7 mouse cellular contexts compared by ENCODE assay signal in genomic region chr1:78371569-78372236, GRCm38 (mm10).
A peak's percentile ranks its signal among the peaks of the same experiment; 100 is the strongest.
DNase-seq lines count a peak whose midpoint lies in the region; ATAC-seq lines count a peak whose summit lies in the region.

No protein-coding gene starts in this region.

- no peaks in the 10 kb centered on the region for H3K27me3 ChIP-seq in midbrain, embryonic 16.5 days (ENCODE audit: control insufficient read depth, insufficient read depth, low read depth, low read length)
- H3K27me3 ChIP-seq in midbrain, embryonic 15.5 days (replicated peaks), result no peaks in the 10 kb centered on the region
- H3K27me3 ChIP-seq in embryonic facial prominence, embryonic 15.5 days, result no peaks in the 10 kb centered on the region

- peak; percentile 39 for DNase-seq in left cerebral cortex, adult 11 months (ENCODE audit: low spot score)
- no peak for DNase-seq in spleen, postnatal 14 days (ENCODE audit: low spot score in 2 of 2)
- no peak for DNase-seq in kidney, adult 8-10 months
- DNase-seq in thymus, postnatal 4 days, result no peak

- H3K9me3 ChIP-seq in midbrain, embryonic 16.5 days (replicated peaks; ENCODE audit: control insufficient read depth, low read length, poor library complexity, severe bottlenecking), result 0 out of 2 replicates have a peak, but pooled peaks cover 5% of the 10 kb centered on the region
- H3K9me3 ChIP-seq in midbrain, embryonic 15.5 days, result 0 out of 2 replicates have a peak, but pooled peaks cover 7% of the 10 kb centered on the region
- H3K9me3 ChIP-seq in embryonic facial prominence, embryonic 15.5 days (replicated peaks), result no peaks in the 10 kb centered on the region

- no peak overlapping the region for H3K9ac ChIP-seq in midbrain, embryonic 16.5 days (ENCODE audit: low read depth, low read length)
- H3K9ac ChIP-seq in midbrain, embryonic 15.5 days, result no peak overlapping the region
- H3K9ac ChIP-seq in embryonic facial prominence, embryonic 15.5 days, result no peak overlapping the region

- 0 out of 2 replicates have a peak, but pooled peaks have one; percentile 17 for ATAC-seq in midbrain, embryonic 16.5 days
- no peak for ATAC-seq in midbrain, embryonic 15.5 days (replicated peaks)
- peak; percentile 34; the same call in 1 of the 2 replicates for ATAC-seq in embryonic facial prominence, embryonic 15.5 days (ENCODE audit: insufficient number of reproducible peaks, low FRiP score, low TSS enrichment, low read depth)

- no peaks in the 10 kb centered on the region for H3K36me3 ChIP-seq in midbrain, embryonic 16.5 days (ENCODE audit: control insufficient read depth, insufficient read depth, low read length)
- H3K36me3 ChIP-seq in midbrain, embryonic 15.5 days (replicated peaks), result no peaks in the 10 kb centered on the region
- H3K36me3 ChIP-seq in embryonic facial prominence, embryonic 15.5 days, result no peaks in the 10 kb centered on the region

- H3K4me3 ChIP-seq in midbrain, embryonic 16.5 days (ENCODE audit: low read depth, low read length), result no peak overlapping the region
- no peak overlapping the region for H3K4me3 ChIP-seq in midbrain, embryonic 15.5 days
- no peak overlapping the region for H3K4me3 ChIP-seq in embryonic facial prominence, embryonic 15.5 days (replicated peaks)

- H3K4me2 ChIP-seq in midbrain, embryonic 16.5 days (ENCODE audit: low read length), result no peak overlapping the region
- no peak overlapping the region for H3K4me2 ChIP-seq in midbrain, embryonic 15.5 days
- H3K4me2 ChIP-seq in embryonic facial prominence, embryonic 15.5 days (replicated peaks), result no peak overlapping the region

- H3K4me1 ChIP-seq in midbrain, embryonic 16.5 days (ENCODE audit: control insufficient read depth, insufficient read depth, low read length), result no peaks in the 10 kb centered on the region
- 0 out of 2 replicates have a peak, but pooled peaks cover 4% of the 10 kb centered on the region for H3K4me1 ChIP-seq in midbrain, embryonic 15.5 days
- H3K4me1 ChIP-seq in embryonic facial prominence, embryonic 15.5 days, result peaks cover 16% of the 10 kb centered on the region

- 83% methylated on average over 2 of the region's 2 CpGs for WGBS in midbrain, embryonic 16.5 days
- 81% methylated on average over 2 of the region's 2 CpGs for WGBS in midbrain, embryonic 15.5 days
- WGBS in embryonic facial prominence, embryonic 15.5 days, result 69% methylated on average over 2 of the region's 2 CpGs

- H3K27ac ChIP-seq in midbrain, embryonic 16.5 days (ENCODE audit: low read length), result no peak overlapping the region
- H3K27ac ChIP-seq in midbrain, embryonic 15.5 days, result no peak overlapping the region
- H3K27ac ChIP-seq in embryonic facial prominence, embryonic 15.5 days (replicated peaks), result no peak overlapping the region
